Mouse (Mus musculus) ES-E14 (cell line): ENCODE results near the gene 4930407I10Rik. TPM values are rescaled to one million over a fixed set of nuclear protein-coding genes. Genes with fewer than 3 reads are reported as not detected.

Experiments used
- DNase-seq: peaks from one replicate; pipeline ENCODE4 v3.0.0-alpha.2; 2013; ENCODE audit warnings: low read depth, low spot score
- H3K27ac ChIP-seq: 2 replicates; pipeline ENCODE4 v1.5.1; 2012; ENCODE audit warnings: low read depth, mild to moderate bottlenecking, low read length, moderate library complexity, mixed read lengths; ENCODE audit not compliant: poor library complexity, insufficient read depth, severe bottlenecking
- H3K36me3 ChIP-seq: 2 replicates; pipeline ENCODE4 v1.6.1; 2012; ENCODE audit warnings: mild to moderate bottlenecking, low read length, moderate library complexity, mixed read lengths; ENCODE audit not compliant: control insufficient read depth, poor library complexity, insufficient read depth, severe bottlenecking
- H3K4me1 ChIP-seq, 2 experiments: fragments of 150-350 bp in 1 of 2; sonication (generic) in 1 of 2; 2 replicates each; pipeline ENCODE4 v1.6.1; 2012; ENCODE audit warnings: low read length in 2 of 2, mild to moderate bottlenecking in 1 of 2, mixed read lengths in 1 of 2; ENCODE audit not compliant: control insufficient read depth in 2 of 2, insufficient read depth in 2 of 2, poor library complexity in 1 of 2
- H3K4me3 ChIP-seq, 2 experiments: fragments of 150-350 bp in 1 of 2; sonication (generic) in 1 of 2; 2 replicates each; pipeline ENCODE4 v1.5.1; 2012; ENCODE audit warnings: low read length in 2 of 2, low read depth in 1 of 2, mild to moderate bottlenecking in 1 of 2, mixed read lengths in 1 of 2; ENCODE audit not compliant: insufficient read depth in 1 of 2, poor library complexity in 1 of 2, severe bottlenecking in 1 of 2
- H3K9ac ChIP-seq: 2 replicates; pipeline ENCODE4 v1.6.1; 2012; ENCODE audit warnings: low read depth, mild to moderate bottlenecking, low read length, mixed read lengths; ENCODE audit not compliant: poor library complexity, insufficient read depth, severe bottlenecking
- H3K9me3 ChIP-seq: fragments of 150-350 bp; sonication (generic); 2 replicates; pipeline ENCODE4 v1.6.1; 2012; ENCODE audit warnings: low read depth, mild to moderate bottlenecking, low read length; ENCODE audit not compliant: control insufficient read depth, insufficient read depth
- CHD2 ChIP-seq: IDR thresholded peaks from 2 replicates; pipeline ENCODE4 v1.6.1; 2014; ENCODE audit warnings: mild to moderate bottlenecking, low read depth, low read length, inconsistent platforms
- HCFC1 ChIP-seq: IDR thresholded peaks from 2 replicates; pipeline ENCODE4 v1.6.1; 2012; ENCODE audit warnings: low read length, inconsistent platforms, borderline replicate concordance; ENCODE audit not compliant: insufficient read depth
- MAFK ChIP-seq: IDR thresholded peaks from 2 replicates; pipeline ENCODE4 v1.6.1; 2014; ENCODE audit warnings: mild to moderate bottlenecking, low read depth, low read length, inconsistent platforms; ENCODE audit not compliant: insufficient read depth
- ZC3H11A ChIP-seq: IDR thresholded peaks from 2 replicates; pipeline ENCODE4 v1.6.1; 2012; ENCODE audit warnings: low read depth, mild to moderate bottlenecking, inconsistent platforms, low read length, borderline replicate concordance
- ZNF384 ChIP-seq: IDR thresholded peaks from 2 replicates; pipeline ENCODE4 v1.6.1; 2012; ENCODE audit warnings: low read depth, low read length, inconsistent platforms
- in situ Hi-C, 2 experiments: fragments of 600-800 bp; cut with MboI; formaldehyde crosslinking; loops; one replicate each; pipeline ENCODE4 v1.15.1; 2025; ENCODE audit warnings: low sequenced_read_pairs in 2 of 2, inconsistent platforms in 1 of 2; ENCODE audit not compliant: unreplicated experiment in 2 of 2
- total RNA-seq: library from RNA; depleted of rRNA; stranded (reverse); fragments of 300-350 nt; gene quantifications from 2 replicates; pipeline ENCODE4 v1.2.3, GENCODE M21; 2012

Gene 4930407I10Rik
- total RNA-seq, 1 experiment, result not detected

DNA sequence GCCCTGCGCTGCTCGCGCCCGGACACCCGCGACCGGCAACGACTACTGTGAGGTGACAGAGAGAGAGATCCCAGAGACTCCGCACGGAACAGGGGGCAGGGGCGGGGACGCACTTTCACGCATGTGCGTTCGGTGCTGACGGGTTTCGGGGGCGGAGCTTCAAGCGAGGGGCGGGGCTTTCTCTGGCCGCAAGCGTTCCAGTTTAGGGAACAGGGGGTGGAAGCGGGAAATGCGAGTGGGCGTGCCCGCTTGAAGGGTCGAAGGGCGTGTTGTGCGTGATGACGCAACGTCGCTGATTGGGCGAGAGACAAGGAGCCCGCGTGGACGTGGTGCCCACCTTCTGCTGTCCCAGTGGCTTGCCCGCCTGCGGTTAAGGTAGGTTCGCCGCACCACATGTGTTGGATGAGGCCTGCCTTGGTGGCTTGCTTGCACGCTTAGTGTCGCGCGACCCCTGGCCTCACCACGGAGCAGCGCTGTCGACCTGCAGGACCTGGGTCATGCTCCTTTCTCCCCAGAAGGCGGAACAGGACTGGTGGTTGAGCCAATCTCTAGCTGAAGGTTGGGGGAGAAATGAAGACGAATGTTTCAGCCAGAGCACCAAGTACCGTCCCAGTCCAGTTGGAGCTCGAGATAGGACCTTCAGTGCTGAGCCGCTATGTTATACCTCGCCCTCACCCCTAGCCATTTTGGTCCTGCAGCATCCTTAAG, 42.7 kb upstream of the 4930407I10Rik start:
- Histone ChIP-seq H3K9me3 (no peaks in the 10 kb centered on the region), H3K36me3 (peaks cover 8% of the 10 kb centered on the region), H3K27ac (peak overlapping the region; percentile 45), H3K4me3 (peak overlapping the region; percentile 89 to 90), H3K4me1 (no peaks in the 10 kb centered on the region; a peak in 2 of 4 replicates), H3K9ac (peak overlapping the region; percentile 85)
- TF ChIP-seq ZC3H11A (no peak; the same call in 1 of the 2 replicates), HCFC1 (no peak), ZNF384 (no peak), CHD2 (no peak), MAFK (no peak)
- in situ Hi-C loops, result no loop called here
- DNase-seq, result peak; percentile 98

GRCm38 (mm10) chr15:82016830-82017229, 42.1 kb upstream of the 4930407I10Rik start:
- Histone ChIP-seq H3K36me3 (peaks cover 8% of the 10 kb centered on the region), H3K27ac (peak overlapping the region; percentile 45), H3K9me3 (no peaks in the 10 kb centered on the region), H3K4me1 (no peaks in the 10 kb centered on the region; a peak in 2 of 4 replicates), H3K4me3 (peak overlapping the region; percentile 89 to 90), H3K9ac (peak overlapping the region; percentile 85)
- no peak for TF ChIP-seq ZNF384
- no peak for TF ChIP-seq ZC3H11A
- TF ChIP-seq HCFC1, result no peak
- no peak for TF ChIP-seq CHD2
- no peak for TF ChIP-seq MAFK
- no peak for DNase-seq
- in situ Hi-C loops, result no loop called here

- in situ Hi-C loops, result no loop called here
- no peaks in the 10 kb centered on the region for H3K9me3 ChIP-seq
- H3K9ac ChIP-seq, result peak overlapping the region; percentile 48; the same call in 1 of the 2 replicates
- H3K27ac ChIP-seq, result no peak overlapping the region
- no peak overlapping the region for H3K4me3 ChIP-seq
- TF ChIP-seq ZNF384 (no peak), HCFC1 (no peak), MAFK (no peak), CHD2 (no peak), ZC3H11A (no peak)
- H3K36me3 ChIP-seq, result peaks cover 9% of the 10 kb centered on the region
- no peak for DNase-seq
- no peaks in the 10 kb centered on the region; a peak in 2 of 4 replicates for H3K4me1 ChIP-seq
Observed at GRCm38 (mm10) chr15:82017461-82017860, 41.5 kb upstream of the 4930407I10Rik start.

- in situ Hi-C loops, result no loop called here
- no peak for DNase-seq
- no peak overlapping the region for H3K4me3 ChIP-seq
- TF ChIP-seq HCFC1 (no peak), ZC3H11A (no peak), ZNF384 (no peak), MAFK (no peak), CHD2 (no peak)
- H3K9me3 ChIP-seq, result no peaks in the 10 kb centered on the region
- H3K27ac ChIP-seq, result no peak overlapping the region
- H3K36me3 ChIP-seq, result peaks cover 23% of the 10 kb centered on the region
- H3K4me1 ChIP-seq, result no peaks in the 10 kb centered on the region; a peak in 2 of 4 replicates
- H3K9ac ChIP-seq, result no peak overlapping the region
Observed at GRCm38 (mm10) chr15:82019288-82019687, 39.7 kb upstream of the 4930407I10Rik start.
